Mouse (Mus musculus) E14TG2a.4 (cell line): ENCODE data around the gene Gm11084.

Experiments used
- H3K27me3 ChIP-seq: 2 replicates; pipeline ENCODE4 v1.6.1; 2014; ENCODE audit warnings: low read length, control low read depth; ENCODE audit not compliant: insufficient read depth
- H3K36me3 ChIP-seq: 2 replicates; pipeline ENCODE4 v1.6.1; 2014; ENCODE audit warnings: low read length, control low read depth; ENCODE audit not compliant: insufficient read depth
- H3K4me1 ChIP-seq: replicated peaks from 2 replicates; pipeline ENCODE4 v1.6.1; 2014; ENCODE audit warnings: low read depth, low read length, control low read depth
- H3K4me3 ChIP-seq: replicated peaks from 2 replicates; pipeline ENCODE4 v1.5.1; 2014; ENCODE audit warnings: mild to moderate bottlenecking, low read length
- H3K9me3 ChIP-seq: 2 replicates; pipeline ENCODE4 v1.6.1; 2014; ENCODE audit warnings: low read length, control low read depth
- CTCF ChIP-seq: conservative IDR thresholded peaks from 2 replicates; pipeline ENCODE4 v1.5.1; 2014; ENCODE audit warnings: low read length
- NANOG ChIP-seq: IDR thresholded peaks from 2 replicates; pipeline ENCODE4 v1.6.1; 2014; ENCODE audit warnings: borderline replicate concordance, low read length, mixed read lengths
- POU5F1 ChIP-seq: IDR thresholded peaks from 2 replicates; pipeline ENCODE4 v1.6.1; 2014; ENCODE audit warnings: low read length, borderline replicate concordance

Gm11084 gene

DNA sequence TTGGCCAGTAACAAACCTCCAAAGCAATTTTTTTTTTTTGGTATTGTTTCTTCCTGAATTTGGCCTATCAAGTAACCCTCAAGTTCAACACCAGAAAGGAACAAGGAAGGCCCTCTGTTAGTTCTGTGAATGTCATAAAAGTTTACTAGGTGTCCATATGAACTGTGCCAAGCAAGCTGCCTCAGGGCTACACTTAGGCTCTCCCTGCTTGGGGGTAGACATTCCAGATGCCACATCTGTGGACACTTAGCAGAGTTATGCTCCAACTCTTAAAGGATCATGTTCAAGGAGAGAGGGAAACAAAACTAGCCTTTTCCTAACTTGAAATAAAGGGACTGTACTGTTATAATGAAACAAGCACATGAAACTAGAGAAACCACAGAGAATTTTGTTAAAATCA lies 54.3 kb downstream of the Gm11084 start:
- H3K4me3 ChIP-seq = no peak overlapping the region
- peaks cover 10% of the 10 kb centered on the region for H3K4me1 ChIP-seq
- no peak for TF ChIP-seq CTCF
- no peaks in the 10 kb centered on the region for H3K27me3 ChIP-seq
- H3K36me3 ChIP-seq = peaks cover 19% of the 10 kb centered on the region
- H3K9me3 ChIP-seq = no peaks in the 10 kb centered on the region

DNA sequence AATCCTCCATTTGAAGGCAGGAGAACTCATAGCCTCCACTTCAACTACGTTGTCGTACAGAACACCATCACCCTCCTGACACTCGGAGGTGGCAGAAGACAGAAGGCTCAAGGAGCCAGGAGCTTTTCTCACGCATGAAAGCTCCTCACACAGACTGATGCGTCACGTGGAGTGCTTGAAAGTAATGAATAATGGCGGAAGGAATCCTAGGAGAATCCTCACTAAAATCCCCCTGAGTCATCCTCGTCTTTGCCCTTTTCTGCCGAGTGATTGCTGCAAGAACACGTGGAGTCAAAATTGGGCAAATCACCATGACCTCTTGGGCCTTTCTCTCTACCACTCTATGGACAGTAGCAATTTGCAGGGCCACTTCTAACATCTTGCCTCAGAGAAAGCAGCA lies 61.5 kb downstream of the Gm11084 start:
- H3K36me3 ChIP-seq = no peaks in the 10 kb centered on the region
- H3K4me1 ChIP-seq = 0 out of 2 replicates have a peak, but pooled peaks cover 4% of the 10 kb centered on the region
- H3K9me3 ChIP-seq = no peaks in the 10 kb centered on the region
- no peak overlapping the region for H3K4me3 ChIP-seq
- no peaks in the 10 kb centered on the region for H3K27me3 ChIP-seq
- TF ChIP-seq NANOG (no peak), POU5F1 (no peak), CTCF (no peak)
